Comparison of ENCODE assay signal across 8 mouse cellular contexts in the genomic region with DNA sequence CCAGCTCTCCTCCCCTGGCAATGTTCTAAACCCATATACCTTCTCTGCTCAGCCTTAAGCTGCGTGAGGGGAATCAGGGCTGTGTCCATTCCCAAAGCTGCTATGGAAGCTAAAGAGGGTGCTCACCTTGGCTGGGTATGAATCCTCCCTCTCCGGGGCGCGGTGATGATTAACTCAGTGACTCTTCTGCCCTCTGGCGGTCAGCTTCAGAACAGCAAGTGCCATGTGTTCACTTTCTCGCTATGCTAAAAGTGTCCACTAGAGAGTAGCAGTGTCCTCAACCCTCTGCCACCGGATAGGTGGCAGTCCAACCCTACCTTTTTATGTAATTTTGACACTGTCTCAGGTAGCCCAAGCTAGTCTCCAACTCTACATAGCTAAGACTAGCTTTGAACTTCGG. TPM values are rescaled to one million over a fixed set of nuclear protein-coding genes. Genes with fewer than 3 reads are reported as not detected.
A peak's percentile ranks its signal among the peaks of the same experiment; 100 is the strongest.
DNase-seq lines count a peak whose midpoint lies in the region; ATAC-seq and TF ChIP-seq lines count a peak whose summit lies in the region.

No protein-coding gene starts in this region.

- H3K4me3 ChIP-seq in left cerebral cortex, adult 2 months: no peak overlapping the region

- intact Hi-C loops in left cerebral cortex, adult 2 months (cut with DNase I): loop anchor here (1.0 to 10.0 kb wide), 5 partner anchors 52 to 360 kb away; a partner anchor contains a TSS

- no peak overlapping the region for H3K27ac ChIP-seq in left cerebral cortex, adult 2 months

- no peak; the same call in none of the 2 replicates for TF ChIP-seq CTCF in left cerebral cortex, adult 2 months (IDR thresholded peaks at IDR 0.05)

- ATAC-seq in megakaryocyte, adult 5-6 weeks (ENCODE audit: poor library complexity, severe bottlenecking): peak; percentile 97

- DNase-seq in R1 (ENCODE audit: low read depth, low spot score): peak; percentile 94
- DNase-seq in cerebellum, postnatal 25 days: peak; percentile 95
- peak; percentile 94 for DNase-seq in gastrocnemius, adult 18-20 months (ENCODE audit: low spot score)
- DNase-seq in hindlimb bud, embryonic 11.5 days (ENCODE audit: extremely low spot score, low read depth, low spot score): peak; percentile 89
- DNase-seq in left cerebral cortex, adult 2 months (ENCODE audit: extremely low spot score in 1 of 2, low spot score in 2 of 2): peak; percentile 87 to 92
- DNase-seq in right cerebral cortex, adult 2 months (ENCODE audit: low spot score in 2 of 2): peak; percentile 97
- DNase-seq in urinary bladder, postnatal 14 days (ENCODE audit: low spot score): peak; percentile 93

RNA-seq across cellular contexts. Expression of a gene that starts 26.0 kb away (rescaled TPM):
- under 1 TPM; 0.27 to 0.40 TPM for total RNA-seq in gastrocnemius, adult 18-20 months (2021)
- total RNA-seq in left cerebral cortex, adult 2 months (2021): 1 to 10 TPM; 1.2 to 1.4 TPM
- 0.25 TPM in 1 of 2 replicates, not detected in the other for total RNA-seq in megakaryocyte, adult 5-6 weeks (2015)
- 0.15 and 0.16 TPM in 2 replicates for total RNA-seq in megakaryocyte, adult 5-6 weeks (2017)

RNA-seq across cellular contexts. Expression of a gene that starts 32.4 kb away (rescaled TPM):
- total RNA-seq in gastrocnemius, adult 18-20 months (2021): 100 to 1,000 TPM; 764 to 769 TPM
- 1,000 to 10,000 TPM; 1,511 to 1,570 TPM for total RNA-seq in left cerebral cortex, adult 2 months (2021)
- 2,144 and 2,167 TPM in 2 replicates for total RNA-seq in megakaryocyte, adult 5-6 weeks (2015)
- 2,372 and 2,545 TPM in 2 replicates for total RNA-seq in megakaryocyte, adult 5-6 weeks (2017)
